In genomic region chr5:137314193-137315083, GRCm38 (mm10) we compare ENCODE assay signal across 8 mouse cellular contexts. TPM values are rescaled to one million over a fixed set of nuclear protein-coding genes. Genes with fewer than 3 reads are reported as not detected.
DNase-seq lines count a peak whose midpoint lies in the region; ATAC-seq lines count a peak whose summit lies in the region.

Gene Trip6, minus strand, starts transcription at chr5:137314404.

- peak within 1 kb of the TSS; percentile 89 for H3K9ac ChIP-seq in heart, embryonic 12.5 days
- peak within 1 kb of the TSS; percentile 74 for H3K9ac ChIP-seq in kidney, embryonic 14.5 days (ENCODE audit: low read depth, low read length)

- peak within 1 kb of the TSS; percentile 61 for H3K4me3 ChIP-seq in erythroblast, embryonic 14.5 days (replicated peaks)
- H3K4me3 ChIP-seq in heart, embryonic 12.5 days = peak within 1 kb of the TSS; percentile 75
- peak within 1 kb of the TSS; percentile 68 for H3K4me3 ChIP-seq in kidney, embryonic 14.5 days (ENCODE audit: low read length)

- peak; percentile 91 for ATAC-seq in heart, embryonic 12.5 days (ENCODE audit: insufficient number of reproducible peaks, low FRiP score)
- peak; percentile 96 for ATAC-seq in kidney, embryonic 14.5 days (ENCODE audit: low FRiP score, low TSS enrichment)
- no peak for ATAC-seq in CD4-positive, CD25-positive, alpha-beta regulatory T cell, adult 4 months

- WGBS in heart, embryonic 12.5 days = 18% methylated on average over 30 of the region's 30 CpGs
- 13% methylated on average over 30 of the region's 30 CpGs for WGBS in kidney, embryonic 14.5 days

- DNase-seq in 416B (ENCODE audit: low read depth) (peak; percentile 76), ZHBTc4 (ENCODE audit: low read depth, low spot score) (peak; percentile 89)
- peak; percentile 86 to 88 for DNase-seq in lung, adult 18-20 months
- peak; percentile 79 for DNase-seq in ovary, adult 18-20 months (ENCODE audit: low spot score)

- H3K36me3 ChIP-seq in erythroblast, embryonic 14.5 days (ENCODE audit: control insufficient read depth) = peaks cover 16% of the 10 kb centered on the region
- peaks cover 32% of the 10 kb centered on the region for H3K36me3 ChIP-seq in heart, embryonic 12.5 days
- H3K36me3 ChIP-seq in kidney, embryonic 14.5 days (ENCODE audit: control insufficient read depth, insufficient read depth, low read length) = peaks cover 28% of the 10 kb centered on the region

- H3K4me1 ChIP-seq in erythroblast, embryonic 14.5 days (ENCODE audit: control insufficient read depth) = peaks cover 57% of the 10 kb centered on the region
- H3K4me1 ChIP-seq in heart, embryonic 12.5 days (replicated peaks) = peaks cover 39% of the 10 kb centered on the region
- H3K4me1 ChIP-seq in kidney, embryonic 14.5 days (ENCODE audit: control insufficient read depth, insufficient read depth, low read length) = peaks cover 32% of the 10 kb centered on the region

- H3K4me2 ChIP-seq in heart, embryonic 12.5 days = peak within 1 kb of the TSS; percentile 95
- peak within 1 kb of the TSS; percentile 85 for H3K4me2 ChIP-seq in kidney, embryonic 14.5 days (replicated peaks; ENCODE audit: low read depth, low read length)

- H3K9me3 ChIP-seq in erythroblast, embryonic 14.5 days (ENCODE audit: control insufficient read depth, low read length) = no peaks in the 10 kb centered on the region
- no peaks in the 10 kb centered on the region for H3K9me3 ChIP-seq in heart, embryonic 12.5 days (replicated peaks)
- H3K9me3 ChIP-seq in kidney, embryonic 14.5 days (ENCODE audit: control insufficient read depth, low read length) = no peaks in the 10 kb centered on the region

- H3K27ac ChIP-seq in heart, embryonic 12.5 days (ENCODE audit: poor library complexity, severe bottlenecking) = peak within 1 kb of the TSS; percentile 87
- H3K27ac ChIP-seq in kidney, embryonic 14.5 days (ENCODE audit: low read depth, low read length) = peak within 1 kb of the TSS; percentile 94

- peaks cover 15% of the 10 kb centered on the region for H3K27me3 ChIP-seq in erythroblast, embryonic 14.5 days (ENCODE audit: control insufficient read depth)
- H3K27me3 ChIP-seq in heart, embryonic 12.5 days (replicated peaks) = no peaks in the 10 kb centered on the region
- no peaks in the 10 kb centered on the region for H3K27me3 ChIP-seq in kidney, embryonic 14.5 days (ENCODE audit: control insufficient read depth, insufficient read depth, low read length)

RNA-seq across cellular contexts. Expression of gene Trip6, which starts in this region (rescaled TPM):
- polyA plus RNA-seq in erythroblast, embryonic 14.5 days (2012) = 0.51 and 0.54 TPM in 2 replicates
- polyA plus RNA-seq in heart, embryonic 12.5 days (2016; fragmentation: Nextera tagmentation; extraction: Ambion mirVana) = 46.3 and 47.0 TPM in 2 replicates
- 52.7 and 62.5 TPM in 2 replicates for polyA plus RNA-seq in kidney, embryonic 14.5 days (2014; fragmentation: Nextera tagmentation; extraction: Ambion mirVana)
- 1 to 10 TPM; 1.0 to 1.7 TPM for polyA plus RNA-seq in CD4-positive, CD25-positive, alpha-beta regulatory T cell, adult 4 months (2017; shearing (Covaris generic))

Comparison
In these comparisons a context has a peak if more than half of its experiments do, and no peak if none do; other contexts are left out.
1. RNA of gene Trip6 (polyA plus RNA-seq): 52.7 to 62.5 TPM in kidney, embryonic 14.5 days and 46.3 to 47.0 TPM in heart, embryonic 12.5 days; 1.0 to 1.7 TPM in CD4-positive, CD25-positive, alpha-beta regulatory T cell, adult 4 months and 0.51 to 0.54 TPM in erythroblast, embryonic 14.5 days; every median in the first group is over 10 times any median in the second.
2. Peak in every context shown above with its lines, with median percentiles within 50 percentile points of each other: DNase-seq and H3K4me3 ChIP-seq.